Mouse (Mus musculus) heart, postnatal 10 days (tissue): ENCODE results near the gene Hnrnpul1. TPM values are rescaled to one million over a fixed set of nuclear protein-coding genes. Genes with fewer than 3 reads are reported as not detected.

Source experiments
- DNase-seq, 2 experiments: peaks; one replicate each; pipeline ENCODE4 v3.0.0; 2021
- intact Hi-C: fragments of 180-260 bp; cut with DNase I; formaldehyde crosslinking; loops from one replicate; pipeline ENCODE4 v1.15.1; 2025
- total RNA-seq, 2 experiments: library from RNA; stranded (reverse); gene quantifications; 2 replicates each; pipeline ENCODE4 v1.2.3; 2021

Hnrnpul1 gene
- total RNA-seq, 2 experiments from 2014 or later, result 117 to 119 TPM

DNA sequence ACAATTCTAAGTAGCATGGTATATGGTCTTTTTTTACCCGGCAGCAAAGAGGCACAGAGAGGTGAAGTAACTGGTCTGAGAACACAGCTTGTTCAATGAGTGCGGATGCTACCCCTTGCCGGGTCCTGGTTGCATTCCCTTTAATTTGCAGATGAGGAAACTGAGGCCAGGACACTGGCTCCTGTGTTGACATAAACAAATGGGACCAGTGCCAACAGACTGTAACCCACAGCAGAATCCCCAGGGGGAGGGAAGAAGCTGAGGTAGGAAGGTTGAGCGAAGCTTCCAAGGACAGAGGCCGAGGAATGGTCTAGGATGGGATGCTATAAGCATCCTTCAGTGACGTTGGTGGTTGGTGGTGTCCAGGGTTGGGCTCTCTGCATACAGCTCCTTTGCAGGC is 79.2 kb downstream of the Hnrnpul1 start:
- no peak for DNase-seq
- intact Hi-C loops, result no loop called here

GRCm38 (mm10) chr7:25674719-25675300 is 79.7 kb downstream of the Hnrnpul1 start, which contains the start of gene Tmem91:
TSS of gene Tmem91 (minus strand) at chr7:25675166.
- no peak for DNase-seq
- intact Hi-C loops, result no loop called here

GRCm38 (mm10) chr7:25674297-25674696 is 80.3 kb downstream of the Hnrnpul1 start:
- DNase-seq, result no peak
- intact Hi-C loops, result no loop called here

DNA sequence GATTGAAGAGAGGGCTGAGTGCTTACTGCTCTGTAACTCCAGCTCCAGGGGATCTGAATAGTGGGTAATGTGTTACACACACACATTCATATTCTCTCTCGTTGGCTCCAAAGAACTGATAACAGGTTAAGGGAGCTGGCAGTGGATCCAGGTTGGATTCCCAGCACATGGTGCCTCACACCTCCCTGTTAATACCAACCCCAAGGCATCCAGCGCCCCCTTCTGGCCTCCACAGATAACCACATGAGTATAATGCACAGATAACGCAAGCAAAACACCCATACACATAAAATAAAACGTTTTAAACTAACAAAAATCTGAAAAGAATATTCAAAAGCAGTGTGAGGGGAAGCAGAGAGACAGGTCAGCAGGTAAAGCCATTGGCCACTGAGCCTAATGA is 82.1 kb downstream of the Hnrnpul1 start:
- intact Hi-C loops, result no loop called here
- no peak for DNase-seq

- intact Hi-C loops, result no loop called here
- no peak for DNase-seq
Measured at GRCm38 (mm10) chr7:25671686-25672085, 82.9 kb downstream of the Hnrnpul1 start.

Other genes starting within 250 kb of the Hnrnpul1 start
- 1 to 10 TPM; 1.7 to 1.9 TPM for gene Ceacam2, start 214.9 kb downstream of the Hnrnpul1 start, total RNA-seq
- gene Erich4, start 138.9 kb downstream of the Hnrnpul1 start, total RNA-seq, result not detected
- 10 to 100 TPM; 52.4 to 52.9 TPM for gene Dmac2, start 135.3 kb downstream of the Hnrnpul1 start, total RNA-seq
- 1 to 10 TPM; 3.1 to 6.0 TPM for gene B3gnt8, start 128.1 kb downstream of the Hnrnpul1 start, total RNA-seq
- gene Bckdha, start 95.8 kb downstream of the Hnrnpul1 start, total RNA-seq, result 100 to 1,000 TPM in 1 of 2 experiments, 10 to 100 TPM in 1; 94.3 to 104 TPM
- 10 to 100 TPM; 17.9 to 20.6 TPM for gene Exosc5, start 95.6 kb downstream of the Hnrnpul1 start, total RNA-seq
- gene Tmem91, start 79.6 kb downstream of the Hnrnpul1 start, total RNA-seq, result not detected
- gene B9d2, start 74.0 kb downstream of the Hnrnpul1 start, total RNA-seq, result 10 to 100 TPM; 12.3 to 14.3 TPM
- gene Tgfb1, start 67.8 kb downstream of the Hnrnpul1 start, total RNA-seq, result 10 to 100 TPM; 43.6 to 45.5 TPM
- 10 to 100 TPM; 48.9 to 51.9 TPM for gene Ccdc97, start 35.7 kb downstream of the Hnrnpul1 start, total RNA-seq
- 100 to 1,000 TPM; 113 to 139 TPM for gene Axl, start 33.9 kb upstream of the Hnrnpul1 start, total RNA-seq
- 1 to 10 TPM; 6.1 to 7.0 TPM for gene Cyp2s1, start 62.2 kb upstream of the Hnrnpul1 start, total RNA-seq
- 1 to 10 TPM in 1 of 2 experiments, under 1 TPM in 1; 0.30 to 1.3 TPM for gene Cyp2b10, start 142.9 kb upstream of the Hnrnpul1 start, total RNA-seq